Mouse (Mus musculus): Measurements from ENCODE around the gene Sash1. TPM values are rescaled to one million over a fixed set of nuclear protein-coding genes. Genes with fewer than 3 reads are reported as not detected.

The Sash1 gene
- polyA plus RNA-seq, 1 experiment: 62.7 TPM

GRCm38 (mm10) chr10:8833816-8834464 is 51.9 kb downstream of the Sash1 start:
- TF ChIP-seq CTCF (IDR thresholded peaks at IDR 0.05; ENCODE audit: borderline replicate concordance, insufficient read depth, low read length) (no peak), POLR2A (IDR thresholded peaks at IDR 0.05; ENCODE audit: low read depth, low read length) (no peak)
- H3K4me3 ChIP-seq (ENCODE audit: insufficient read depth, low read length): no peak overlapping the region
- no peak overlapping the region for H3K27ac ChIP-seq (ENCODE audit: insufficient read depth, low read length)
- H3K4me1 ChIP-seq (ENCODE audit: control insufficient read depth, insufficient read depth, low read length): no peaks in the 10 kb centered on the region

- Histone ChIP-seq H3K4me1 (ENCODE audit: control insufficient read depth, insufficient read depth, low read length) (no peaks in the 10 kb centered on the region), H3K4me3 (ENCODE audit: insufficient read depth, low read length) (no peak overlapping the region), H3K27ac (ENCODE audit: insufficient read depth, low read length) (no peak overlapping the region)
- TF ChIP-seq POLR2A (IDR thresholded peaks at IDR 0.05; ENCODE audit: low read depth, low read length) (no peak), CTCF (IDR thresholded peaks at IDR 0.05; ENCODE audit: borderline replicate concordance, insufficient read depth, low read length) (no peak)
Observed at GRCm38 (mm10) chr10:8826303-8826702, 59.6 kb downstream of the Sash1 start.

GRCm38 (mm10) chr10:8825874-8826273 is 60.0 kb downstream of the Sash1 start:
- TF ChIP-seq CTCF (IDR thresholded peaks at IDR 0.05; ENCODE audit: borderline replicate concordance, insufficient read depth, low read length): no peak
- no peak for TF ChIP-seq POLR2A (IDR thresholded peaks at IDR 0.05; ENCODE audit: low read depth, low read length)
- no peak overlapping the region for H3K27ac ChIP-seq (ENCODE audit: insufficient read depth, low read length)
- no peak overlapping the region for H3K4me3 ChIP-seq (ENCODE audit: insufficient read depth, low read length)
- H3K4me1 ChIP-seq (ENCODE audit: control insufficient read depth, insufficient read depth, low read length): no peaks in the 10 kb centered on the region

GRCm38 (mm10) chr10:8818066-8818465 is 67.8 kb downstream of the Sash1 start:
- no peak for TF ChIP-seq POLR2A (IDR thresholded peaks at IDR 0.05; ENCODE audit: low read depth, low read length)
- TF ChIP-seq CTCF (IDR thresholded peaks at IDR 0.05; ENCODE audit: borderline replicate concordance, insufficient read depth, low read length): no peak
- Histone ChIP-seq H3K4me3 (ENCODE audit: insufficient read depth, low read length) (no peak overlapping the region), H3K4me1 (ENCODE audit: control insufficient read depth, insufficient read depth, low read length) (peaks cover 3% of the 10 kb centered on the region; the same call in 1 of the 2 replicates), H3K27ac (ENCODE audit: insufficient read depth, low read length) (no peak overlapping the region)

- no peak for TF ChIP-seq POLR2A (IDR thresholded peaks at IDR 0.05; ENCODE audit: low read depth, low read length)
- TF ChIP-seq CTCF (IDR thresholded peaks at IDR 0.05; ENCODE audit: borderline replicate concordance, insufficient read depth, low read length): no peak
- Histone ChIP-seq H3K4me1 (ENCODE audit: control insufficient read depth, insufficient read depth, low read length) (peaks cover 19% of the 10 kb centered on the region), H3K4me3 (ENCODE audit: insufficient read depth, low read length) (no peak overlapping the region), H3K27ac (ENCODE audit: insufficient read depth, low read length) (no peak overlapping the region)
Observed at GRCm38 (mm10) chr10:8813984-8814578, 71.8 kb downstream of the Sash1 start.

GRCm38 (mm10) chr10:8813259-8813658 is 72.6 kb downstream of the Sash1 start:
- Histone ChIP-seq H3K4me1 (ENCODE audit: control insufficient read depth, insufficient read depth, low read length) (peaks cover 19% of the 10 kb centered on the region), H3K4me3 (ENCODE audit: insufficient read depth, low read length) (no peak overlapping the region), H3K27ac (ENCODE audit: insufficient read depth, low read length) (no peak overlapping the region)
- no peak for TF ChIP-seq CTCF (IDR thresholded peaks at IDR 0.05; ENCODE audit: borderline replicate concordance, insufficient read depth, low read length)
- no peak for TF ChIP-seq POLR2A (IDR thresholded peaks at IDR 0.05; ENCODE audit: low read depth, low read length)

- H3K4me3 ChIP-seq (ENCODE audit: insufficient read depth, low read length): no peak overlapping the region
- H3K4me1 ChIP-seq (ENCODE audit: control insufficient read depth, insufficient read depth, low read length): peaks cover 19% of the 10 kb centered on the region
- H3K27ac ChIP-seq (ENCODE audit: insufficient read depth, low read length): no peak overlapping the region
- TF ChIP-seq CTCF (IDR thresholded peaks at IDR 0.05; ENCODE audit: borderline replicate concordance, insufficient read depth, low read length) (no peak), POLR2A (IDR thresholded peaks at IDR 0.05; ENCODE audit: low read depth, low read length) (no peak)
Observed at GRCm38 (mm10) chr10:8812807-8813206, 73.1 kb downstream of the Sash1 start.

GRCm38 (mm10) chr10:8811261-8812039 is 74.4 kb downstream of the Sash1 start:
- Histone ChIP-seq H3K4me3 (ENCODE audit: insufficient read depth, low read length) (no peak overlapping the region), H3K4me1 (ENCODE audit: control insufficient read depth, insufficient read depth, low read length) (peaks cover 19% of the 10 kb centered on the region), H3K27ac (ENCODE audit: insufficient read depth, low read length) (no peak overlapping the region; the same call in 1 of the 2 replicates)
- TF ChIP-seq CTCF (IDR thresholded peaks at IDR 0.05; ENCODE audit: borderline replicate concordance, insufficient read depth, low read length): no peak

GRCm38 (mm10) chr10:8810496-8810895 is 75.4 kb downstream of the Sash1 start:
- no peak overlapping the region for H3K4me3 ChIP-seq (ENCODE audit: insufficient read depth, low read length)
- TF ChIP-seq CTCF (IDR thresholded peaks at IDR 0.05; ENCODE audit: borderline replicate concordance, insufficient read depth, low read length) (no peak), POLR2A (IDR thresholded peaks at IDR 0.05; ENCODE audit: low read depth, low read length) (no peak)

GRCm38 (mm10) chr10:8808383-8808782 is 77.5 kb downstream of the Sash1 start:
- TF ChIP-seq CTCF (IDR thresholded peaks at IDR 0.05; ENCODE audit: borderline replicate concordance, insufficient read depth, low read length): no peak
- TF ChIP-seq POLR2A (IDR thresholded peaks at IDR 0.05; ENCODE audit: low read depth, low read length): no peak
- Histone ChIP-seq H3K4me1 (ENCODE audit: control insufficient read depth, insufficient read depth, low read length) (peaks cover 24% of the 10 kb centered on the region), H3K27ac (ENCODE audit: insufficient read depth, low read length) (no peak overlapping the region), H3K4me3 (ENCODE audit: insufficient read depth, low read length) (no peak overlapping the region)

More at GRCm38 (mm10) chr10:8810496-8810895, 75.4 kb downstream of the Sash1 start:
- Histone ChIP-seq H3K27ac (ENCODE audit: insufficient read depth, low read length) (peak overlapping the region; percentile 6; the same call in 1 of the 2 replicates), H3K4me1 (ENCODE audit: control insufficient read depth, insufficient read depth, low read length) (peaks cover 19% of the 10 kb centered on the region)

Data from embryonic fibroblast, embryonic 13.5 days (primary cell).